Mouse (Mus musculus) gastrocnemius, postnatal 10 days (tissue): Measurements from ENCODE around the gene Vmp1. TPM values are rescaled to one million over a fixed set of nuclear protein-coding genes. Genes with fewer than 3 reads are reported as not detected.

Source experiments
- DNase-seq: peaks from one replicate; pipeline ENCODE4 v3.0.0; 2021; ENCODE audit warnings: mixed read lengths
- microRNA-seq, 2 experiments: library from miRNA; unstranded; fragments of <30 nt; microRNA quantifications; one replicate each; pipeline ENCODE4 v1.2.0; 2021
- total RNA-seq, 2 experiments: library from RNA; stranded (reverse); gene quantifications; 2 replicates each; pipeline ENCODE4 v1.2.3; 2021

Vmp1 gene
- total RNA-seq, 2 experiments from 2014 or later, result 55.6 to 58.5 TPM

- DNase-seq, result no peak
Observed at GRCm38 (mm10) chr11:86570261-86570746, 113.3 kb downstream of the Vmp1 start.

- DNase-seq, result no peak
Observed at GRCm38 (mm10) chr11:86568425-86568824, 115.2 kb downstream of the Vmp1 start.

DNA sequence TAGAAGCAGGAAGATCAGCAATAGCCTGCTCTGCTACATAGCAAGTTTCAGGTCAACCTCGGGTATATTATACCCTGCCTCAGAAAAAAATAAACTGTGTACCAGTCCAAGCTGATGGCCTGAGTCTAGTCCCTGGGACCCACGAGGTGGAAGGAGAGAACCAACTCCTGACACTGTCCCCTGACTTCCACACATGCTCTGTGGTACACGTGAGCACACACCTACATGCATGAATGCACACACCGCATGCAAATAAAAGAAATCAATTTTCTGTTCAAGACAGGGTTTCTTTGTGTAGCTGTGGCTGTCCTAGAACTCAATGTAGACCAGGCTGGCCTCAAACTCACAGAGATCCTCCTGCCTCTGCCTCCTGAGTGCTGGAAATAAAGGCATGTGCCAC lies 125.4 kb downstream of the Vmp1 start:
- DNase-seq, result no peak

- no peak for DNase-seq
Observed at GRCm38 (mm10) chr11:86553525-86553924, 130.1 kb downstream of the Vmp1 start.

GRCm38 (mm10) chr11:86547412-86547811 lies 136.2 kb downstream of the Vmp1 start:
- DNase-seq, result no peak

GRCm38 (mm10) chr11:86545556-86545955 lies 138.1 kb downstream of the Vmp1 start:
- DNase-seq, result no peak

GRCm38 (mm10) chr11:86544639-86545299 lies 138.9 kb downstream of the Vmp1 start, which contains the start of the genes Rps6kb1 and Tubd1:
Gene Rps6kb1, minus strand, starts transcription at chr11:86544805.
Gene Tubd1, plus strand, starts transcription at chr11:86544991.
- DNase-seq, result peak; percentile 99

- DNase-seq, result no peak
Observed at GRCm38 (mm10) chr11:86543960-86544638, 139.5 kb downstream of the Vmp1 start.

DNA sequence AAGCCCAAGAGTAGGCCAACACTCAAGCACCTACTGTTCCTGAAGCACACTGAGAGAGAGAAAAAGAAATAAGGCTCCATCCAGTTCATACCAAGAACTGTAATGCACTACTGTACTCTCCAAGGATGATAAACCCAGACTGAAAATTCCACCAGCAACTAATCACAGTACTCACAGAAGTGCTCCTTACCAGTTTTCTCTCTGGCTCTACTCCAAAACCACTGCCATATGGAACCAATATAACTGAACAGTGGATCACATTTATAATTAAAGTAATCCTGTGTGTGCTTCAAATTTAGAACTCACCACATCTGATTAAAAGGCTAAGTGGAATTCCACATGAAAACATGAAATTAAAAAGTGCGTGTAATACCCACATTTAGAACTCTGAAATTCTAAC lies 140.8 kb downstream of the Vmp1 start:
- DNase-seq, result no peak

- DNase-seq, result no peak
Observed at GRCm38 (mm10) chr11:86540476-86540845, 143.2 kb downstream of the Vmp1 start.

DNA sequence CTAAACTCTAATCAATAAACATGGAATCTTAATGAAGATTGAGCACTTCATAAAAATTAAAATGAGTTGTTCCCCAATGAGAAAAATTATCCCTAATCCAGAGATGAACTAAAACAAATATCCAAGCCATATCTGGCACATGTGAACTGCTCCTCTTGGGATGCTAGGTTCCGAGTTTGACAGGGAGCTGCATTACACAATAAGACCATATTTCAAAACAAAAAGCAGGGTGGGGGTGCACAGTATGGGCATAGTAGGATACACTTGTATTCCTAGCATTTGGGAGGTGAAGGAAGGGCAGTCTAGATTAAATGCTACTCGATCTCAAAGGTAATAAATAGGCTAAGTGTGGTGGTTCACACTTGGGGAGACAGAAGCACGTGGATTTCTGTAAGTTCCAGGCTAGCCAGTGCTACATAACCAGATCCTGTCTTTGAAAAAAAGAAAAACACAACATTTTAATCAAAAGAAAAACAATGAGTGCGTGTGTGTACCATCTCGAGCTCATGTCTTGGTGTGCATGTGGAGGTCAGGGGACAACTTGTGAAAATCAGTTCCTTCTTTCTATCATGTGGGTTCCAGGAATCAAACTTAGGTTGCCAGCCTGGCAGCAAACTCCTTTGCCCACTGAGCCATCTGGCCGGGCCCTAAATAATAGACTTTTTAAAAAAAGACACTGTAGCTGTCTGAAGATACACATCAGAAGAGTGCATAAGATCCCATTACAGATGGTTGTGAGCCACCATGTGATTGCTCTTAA lies 143.7 kb downstream of the Vmp1 start:
- DNase-seq, result no peak

DNA sequence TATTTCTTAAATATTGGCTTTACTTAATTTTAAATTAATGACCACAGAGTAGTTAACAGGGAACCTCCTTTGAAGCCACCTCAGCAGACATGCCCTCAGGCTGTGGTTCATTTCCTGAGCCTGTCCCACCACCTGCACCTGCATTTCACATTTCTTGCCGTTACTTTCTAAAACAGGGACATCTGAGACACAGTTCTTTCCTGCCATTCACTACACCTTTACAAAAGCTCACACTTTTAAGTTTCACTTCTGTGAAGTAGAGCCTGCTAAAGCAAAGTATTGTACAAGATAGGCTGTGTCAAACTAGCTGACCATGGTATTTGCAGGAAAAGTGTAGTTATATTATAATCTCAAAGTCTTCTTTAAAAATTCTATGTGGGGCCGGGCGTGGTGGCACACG lies 144.8 kb downstream of the Vmp1 start:
- DNase-seq, result no peak

- no peak for DNase-seq
Observed at GRCm38 (mm10) chr11:86534201-86534910, 149.3 kb downstream of the Vmp1 start.

Small RNA genes within 50 kb of the gene (microRNA-seq; reads per million reads assigned to microRNA genes)
- 3,392 to 5,342 reads per million in 2 experiments for gene Mir21a

Other genes with a start within 250 kb of the Vmp1 start
- 10 to 100 TPM; 43.5 to 55.6 TPM for gene Rnft1, start 199.2 kb downstream of the Vmp1 start, total RNA-seq
- gene Rps6kb1, start 139.0 kb downstream of the Vmp1 start, total RNA-seq, result 10 to 100 TPM; 36.8 to 43.3 TPM
- 1 to 10 TPM; 3.5 to 3.7 TPM for gene Tubd1, start 138.8 kb downstream of the Vmp1 start, total RNA-seq
- gene Ptrh2, start 149 bp upstream of the Vmp1 start, total RNA-seq, result 1 to 10 TPM; 8.1 to 8.5 TPM
- 100 to 1,000 TPM; 144 to 179 TPM for gene Cltc, start 73.7 kb upstream of the Vmp1 start, total RNA-seq
- gene Dhx40, start 123.9 kb upstream of the Vmp1 start, total RNA-seq, result 10 to 100 TPM; 12.9 to 14.2 TPM